Mouse (Mus musculus): ENCODE results near the gene Psmc3ip. TPM values are rescaled to one million over a fixed set of nuclear protein-coding genes. Genes with fewer than 3 reads are reported as not detected.

Psmc3ip gene
- polyA plus RNA-seq, 1 experiment = 12.9 TPM

DNA sequence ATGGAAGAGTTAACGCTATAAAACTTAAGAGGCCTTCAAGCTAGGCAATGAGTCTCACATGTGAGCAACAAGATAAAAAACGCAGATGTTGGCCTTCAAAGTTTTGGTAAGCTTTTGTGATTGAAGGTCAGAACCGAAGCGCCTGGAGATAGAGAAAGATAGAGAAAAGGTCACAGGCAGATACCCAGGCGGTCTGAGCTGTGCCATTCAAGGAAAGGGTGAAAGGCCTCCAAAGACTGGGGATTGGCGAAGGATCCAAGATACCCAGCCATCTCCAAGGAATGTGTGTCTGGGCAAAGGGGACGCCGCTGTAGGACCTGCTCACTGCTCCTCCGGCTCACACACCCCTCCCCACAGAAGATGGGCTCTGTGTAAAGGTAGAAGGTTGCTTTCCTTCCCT, 30.2 kb downstream of the Psmc3ip start:
- H3K4me1 ChIP-seq (ENCODE audit: control insufficient read depth, insufficient read depth, low read length) = peaks cover 19% of the 10 kb centered on the region
- no peak for TF ChIP-seq CTCF (IDR thresholded peaks at IDR 0.05; ENCODE audit: borderline replicate concordance, insufficient read depth, low read length)
- TF ChIP-seq POLR2A (IDR thresholded peaks at IDR 0.05; ENCODE audit: low read depth, low read length) = no peak
- H3K27ac ChIP-seq (ENCODE audit: insufficient read depth, low read length) = no peak overlapping the region
- H3K4me3 ChIP-seq (ENCODE audit: insufficient read depth, low read length) = no peak overlapping the region

- Histone ChIP-seq H3K4me3 (ENCODE audit: insufficient read depth, low read length) (no peak overlapping the region), H3K27ac (ENCODE audit: insufficient read depth, low read length) (peak overlapping the region; percentile 44), H3K4me1 (ENCODE audit: control insufficient read depth, insufficient read depth, low read length) (peaks cover 23% of the 10 kb centered on the region)
- no peak for TF ChIP-seq CTCF (IDR thresholded peaks at IDR 0.05; ENCODE audit: borderline replicate concordance, insufficient read depth, low read length)
- TF ChIP-seq POLR2A (IDR thresholded peaks at IDR 0.05; ENCODE audit: low read depth, low read length) = no peak
These were observed 30.8 kb downstream of the Psmc3ip start for GRCm38 (mm10) chr11:101064462-101064861.

GRCm38 (mm10) chr11:101063676-101064327, 31.4 kb downstream of the Psmc3ip start:
- no peak for TF ChIP-seq POLR2A (IDR thresholded peaks at IDR 0.05; ENCODE audit: low read depth, low read length)
- no peak for TF ChIP-seq CTCF (IDR thresholded peaks at IDR 0.05; ENCODE audit: borderline replicate concordance, insufficient read depth, low read length)

DNA sequence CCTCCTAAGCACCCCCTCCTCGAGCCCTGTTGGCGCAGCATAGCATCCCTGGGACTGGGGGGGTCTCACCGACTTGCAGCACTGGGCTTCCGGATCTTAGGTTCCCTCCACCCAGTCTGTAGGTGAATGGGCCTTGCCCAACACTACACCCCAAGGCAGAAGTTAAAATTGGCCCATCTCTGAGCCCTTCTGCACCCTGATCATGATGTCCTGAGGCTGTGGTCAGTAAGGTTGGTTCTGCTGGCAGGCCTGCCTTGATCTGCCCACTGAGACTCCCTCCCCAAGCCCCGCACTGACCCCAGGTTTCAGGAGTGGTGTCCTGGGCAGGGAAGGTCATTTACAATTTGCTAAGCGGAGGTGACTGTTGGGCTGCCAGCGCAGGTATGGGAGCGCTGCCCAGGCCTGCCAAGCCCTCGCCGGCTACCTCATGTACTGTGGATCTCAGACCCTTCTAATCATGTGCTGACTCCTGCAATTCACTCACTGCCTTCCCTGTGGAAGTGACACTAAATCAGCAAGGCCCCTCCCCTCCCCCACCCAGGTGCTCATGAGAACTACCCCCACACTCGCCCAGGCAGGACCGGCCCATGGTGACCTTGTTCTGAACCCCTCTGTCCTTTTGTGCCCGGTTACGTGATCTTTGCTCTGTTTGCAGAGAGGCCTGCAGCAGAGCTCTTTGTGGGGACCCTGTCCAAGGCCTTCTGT, 32.1 kb downstream of the Psmc3ip start:
- no peak for TF ChIP-seq POLR2A (IDR thresholded peaks at IDR 0.05; ENCODE audit: low read depth, low read length)
- TF ChIP-seq CTCF (IDR thresholded peaks at IDR 0.05; ENCODE audit: borderline replicate concordance, insufficient read depth, low read length) = no peak
- Histone ChIP-seq H3K4me3 (ENCODE audit: insufficient read depth, low read length) (no peak overlapping the region), H3K4me1 (ENCODE audit: control insufficient read depth, insufficient read depth, low read length) (peaks cover 26% of the 10 kb centered on the region)

More at GRCm38 (mm10) chr11:101063676-101064327, 31.4 kb downstream of the Psmc3ip start:
- Histone ChIP-seq H3K4me1 (ENCODE audit: control insufficient read depth, insufficient read depth, low read length) (peaks cover 26% of the 10 kb centered on the region), H3K4me3 (ENCODE audit: insufficient read depth, low read length) (no peak overlapping the region), H3K27ac (ENCODE audit: insufficient read depth, low read length) (peak overlapping the region; percentile 93)

DNA sequence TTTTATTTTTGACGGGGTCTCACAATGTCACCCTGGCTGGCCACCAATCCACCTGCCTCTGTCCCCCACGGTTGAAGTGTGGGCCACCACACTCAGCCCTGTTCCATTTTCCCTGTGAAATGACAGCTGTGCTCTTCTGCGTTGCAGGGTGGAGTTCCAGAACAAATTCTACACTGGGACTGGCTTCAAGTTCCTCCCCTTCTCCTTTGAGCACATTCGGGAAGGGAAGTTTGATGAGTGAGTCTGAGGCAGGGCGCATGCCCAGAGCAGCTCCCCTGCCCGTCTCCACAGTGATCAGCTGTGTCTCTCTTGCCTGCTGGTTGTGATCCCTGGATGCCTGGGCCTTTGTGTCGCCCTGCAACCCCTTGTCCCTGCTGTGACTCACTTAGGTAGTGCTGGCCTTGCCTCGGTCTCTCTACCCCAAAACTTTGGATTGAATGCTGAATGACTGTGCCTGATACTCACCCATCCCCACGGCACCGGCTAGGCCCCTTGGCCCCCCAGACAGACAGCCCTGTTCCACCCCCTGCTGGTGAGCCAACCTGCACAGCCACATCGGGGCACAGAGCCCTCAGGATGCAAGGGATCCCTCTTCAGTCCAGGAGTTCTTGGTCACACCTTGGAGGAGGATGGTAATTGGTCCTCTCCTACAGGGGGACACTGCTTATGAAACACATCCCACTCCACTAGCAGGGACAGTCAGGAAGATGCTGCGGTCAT, 32.9 kb downstream of the Psmc3ip start:
- peaks cover 27% of the 10 kb centered on the region for H3K4me1 ChIP-seq (ENCODE audit: control insufficient read depth, insufficient read depth, low read length)

More for the DNA sequence above, 32.1 kb downstream of the Psmc3ip start:
- H3K27ac ChIP-seq (ENCODE audit: insufficient read depth, low read length) = peak overlapping the region; percentile 93

GRCm38 (mm10) chr11:101061049-101061448, 34.2 kb downstream of the Psmc3ip start:
- no peak for TF ChIP-seq POLR2A (IDR thresholded peaks at IDR 0.05; ENCODE audit: low read depth, low read length)
- TF ChIP-seq CTCF (IDR thresholded peaks at IDR 0.05; ENCODE audit: borderline replicate concordance, insufficient read depth, low read length) = no peak
- Histone ChIP-seq H3K27ac (ENCODE audit: insufficient read depth, low read length) (peak overlapping the region; percentile 11; the same call in 1 of the 2 replicates), H3K4me1 (ENCODE audit: control insufficient read depth, insufficient read depth, low read length) (peaks cover 32% of the 10 kb centered on the region), H3K4me3 (ENCODE audit: insufficient read depth, low read length) (no peak overlapping the region)

More for the DNA sequence above, 32.9 kb downstream of the Psmc3ip start:
- Histone ChIP-seq H3K27ac (ENCODE audit: insufficient read depth, low read length) (peak overlapping the region; percentile 93), H3K4me3 (ENCODE audit: insufficient read depth, low read length) (no peak overlapping the region)
- TF ChIP-seq POLR2A (IDR thresholded peaks at IDR 0.05; ENCODE audit: low read depth, low read length) (peak; percentile 40), CTCF (IDR thresholded peaks at IDR 0.05; ENCODE audit: borderline replicate concordance, insufficient read depth, low read length) (no peak)

GRCm38 (mm10) chr11:101060126-101060525, 35.1 kb downstream of the Psmc3ip start:
- peak overlapping the region; percentile 96 for H3K27ac ChIP-seq (ENCODE audit: insufficient read depth, low read length)
- peaks cover 32% of the 10 kb centered on the region for H3K4me1 ChIP-seq (ENCODE audit: control insufficient read depth, insufficient read depth, low read length)
- no peak overlapping the region for H3K4me3 ChIP-seq (ENCODE audit: insufficient read depth, low read length)
- TF ChIP-seq CTCF (IDR thresholded peaks at IDR 0.05; ENCODE audit: borderline replicate concordance, insufficient read depth, low read length) (no peak), POLR2A (IDR thresholded peaks at IDR 0.05; ENCODE audit: low read depth, low read length) (0 out of 2 replicates have a peak, but pooled peaks have one; percentile 34)

GRCm38 (mm10) chr11:101059473-101059872, 35.8 kb downstream of the Psmc3ip start:
- Histone ChIP-seq H3K4me3 (ENCODE audit: insufficient read depth, low read length) (no peak overlapping the region), H3K4me1 (ENCODE audit: control insufficient read depth, insufficient read depth, low read length) (peaks cover 32% of the 10 kb centered on the region), H3K27ac (ENCODE audit: insufficient read depth, low read length) (peak overlapping the region; percentile 96)
- TF ChIP-seq POLR2A (IDR thresholded peaks at IDR 0.05; ENCODE audit: low read depth, low read length) (no peak), CTCF (IDR thresholded peaks at IDR 0.05; ENCODE audit: borderline replicate concordance, insufficient read depth, low read length) (no peak)

DNA sequence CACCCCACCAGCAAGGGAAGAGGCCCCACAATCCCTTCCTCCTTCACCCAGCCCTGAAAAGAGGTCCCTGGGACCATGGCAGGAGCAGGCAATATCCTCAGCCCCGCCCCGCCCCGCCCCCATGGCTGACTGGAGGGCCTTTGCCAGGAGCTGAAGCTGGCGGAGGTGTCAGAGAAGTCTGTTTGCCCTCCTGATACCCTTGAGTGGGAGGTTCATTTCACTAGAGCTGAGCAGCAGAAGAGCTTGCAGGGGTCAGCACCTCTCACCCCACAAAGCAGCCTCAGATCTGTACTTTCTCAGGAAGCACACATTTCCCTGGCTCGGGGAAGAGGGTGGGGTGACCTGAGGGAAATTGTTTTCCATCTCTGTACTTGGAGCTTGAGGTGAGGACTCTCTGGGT, 36.5 kb downstream of the Psmc3ip start:
- TF ChIP-seq CTCF (IDR thresholded peaks at IDR 0.05; ENCODE audit: borderline replicate concordance, insufficient read depth, low read length) (no peak), POLR2A (IDR thresholded peaks at IDR 0.05; ENCODE audit: low read depth, low read length) (no peak)
- 0 out of 2 replicates have a peak overlapping the region, but pooled peaks have one; percentile 96 for H3K27ac ChIP-seq (ENCODE audit: insufficient read depth, low read length)

More for the DNA sequence above, 36.5 kb downstream of the Psmc3ip start:
- Histone ChIP-seq H3K4me3 (ENCODE audit: insufficient read depth, low read length) (no peak overlapping the region), H3K4me1 (ENCODE audit: control insufficient read depth, insufficient read depth, low read length) (peaks cover 30% of the 10 kb centered on the region)
